Mouse (Mus musculus) right cerebral cortex, postnatal 14 days (tissue): ENCODE results near the gene Chst14.
A peak's percentile ranks its signal among the peaks of the same experiment; 100 is the strongest.

Experiments used
- DNase-seq: peaks from one replicate; pipeline ENCODE4 v3.0.0; 2022

Chst14 gene

GRCm38 (mm10) chr2:118972048-118972447 lies 45.8 kb downstream of the Chst14 start:
- DNase-seq = no peak

- DNase-seq = peak; percentile 82
These were observed 46.5 kb downstream of the Chst14 start for GRCm38 (mm10) chr2:118972687-118973376.

- no peak for DNase-seq
These were observed 49.6 kb downstream of the Chst14 start for GRCm38 (mm10) chr2:118975855-118976254.

- peak; percentile 79 for DNase-seq
These were observed 50.1 kb downstream of the Chst14 start for GRCm38 (mm10) chr2:118976282-118976929.

- no peak for DNase-seq
These were observed 50.6 kb downstream of the Chst14 start for GRCm38 (mm10) chr2:118976941-118977340.

GRCm38 (mm10) chr2:118978064-118978463 lies 51.8 kb downstream of the Chst14 start:
- DNase-seq = no peak
